Mouse (Mus musculus) CH12.LX (cell line): ENCODE results near the gene 4930523C07Rik. TPM values are rescaled to one million over a fixed set of nuclear protein-coding genes. Genes with fewer than 3 reads are reported as not detected.

Source experiments
- DNase-seq: peaks from one replicate; pipeline ENCODE4 v3.0.0-alpha.2; 2013; ENCODE audit errors: extremely low read depth
- H3K27ac ChIP-seq: 2 replicates; pipeline ENCODE4 v1.5.1; 2012; ENCODE audit warnings: low read depth, mild to moderate bottlenecking, control low read depth, moderate library complexity; ENCODE audit not compliant: insufficient read depth
- H3K27me3 ChIP-seq: replicated peaks from 2 replicates; pipeline ENCODE3; 2012; ENCODE audit warnings: inconsistent platforms
- H3K36me3 ChIP-seq, 2 experiments: replicated peaks in 1 of 2; 2 replicates each; pipeline versions ENCODE3 to v1.6.1; 2012; ENCODE audit warnings: inconsistent platforms in 1 of 2, low read length in 1 of 2, mild to moderate bottlenecking in 1 of 2, mixed read lengths in 1 of 2, moderate library complexity in 1 of 2; ENCODE audit not compliant: control insufficient read depth in 1 of 2, insufficient read depth in 1 of 2
- H3K4me1 ChIP-seq, 2 experiments: 2 replicates each; pipeline ENCODE4 v1.6.1; 2012; ENCODE audit warnings: inconsistent platforms in 1 of 2, moderate library complexity in 1 of 2; ENCODE audit not compliant: insufficient read depth in 2 of 2, control insufficient read depth in 1 of 2
- H3K4me2 ChIP-seq: 2 replicates; pipeline ENCODE4 v1.6.1; 2012; ENCODE audit warnings: low read depth, mild to moderate bottlenecking, control low read depth; ENCODE audit not compliant: poor library complexity, insufficient read depth, severe bottlenecking
- H3K4me3 ChIP-seq, 3 experiments: fragments of 150-350 bp in 1 of 3; sonication (generic) in 1 of 3; replicated peaks in 1 of 3; 2 replicates each; pipeline versions ENCODE3 to v1.5.1; 2011 to 2012; ENCODE audit warnings: low read depth in 2 of 3, low read length in 2 of 3, mild to moderate bottlenecking in 2 of 3, moderate library complexity in 2 of 3, control low read depth in 1 of 3, improper control_type of control experiment in 1 of 3, inconsistent platforms in 1 of 3, mixed read lengths in 1 of 3; ENCODE audit not compliant: poor library complexity in 1 of 3
- H3K79me2 ChIP-seq: replicated peaks from 2 replicates; pipeline ENCODE4 v1.6.1; 2012; ENCODE audit warnings: mild to moderate bottlenecking, moderate library complexity; ENCODE audit not compliant: control insufficient read depth, poor library complexity, insufficient read depth, severe bottlenecking; ENCODE audit errors: extremely low read depth
- H3K9ac ChIP-seq: 2 replicates; pipeline ENCODE4 v1.6.1; 2012; ENCODE audit warnings: low read depth, mild to moderate bottlenecking, control low read depth, moderate library complexity; ENCODE audit not compliant: insufficient read depth
- H3K9me3 ChIP-seq: replicated peaks from 2 replicates; pipeline ENCODE3; 2012; ENCODE audit warnings: low read length, inconsistent platforms, mixed read lengths
- CHD1 ChIP-seq: IDR thresholded peaks from 2 replicates; pipeline ENCODE4 v1.6.1; 2012; ENCODE audit warnings: low read depth, low read length, improper control_type of control experiment, inconsistent platforms
- CTCF ChIP-seq, 2 experiments: IDR thresholded peaks in 1 of 2; conservative IDR thresholded peaks in 1 of 2; 2 replicates each; pipeline ENCODE4 v1.5.1; 2011 to 2012; ENCODE audit warnings: low read depth in 2 of 2, low read length in 2 of 2, improper control_type of control experiment in 1 of 2, inconsistent platforms in 1 of 2, mild to moderate bottlenecking in 1 of 2, moderate library complexity in 1 of 2
- E2F4 ChIP-seq: IDR thresholded peaks from 2 replicates; pipeline ENCODE4 v1.6.1; 2011; ENCODE audit warnings: low read depth, low read length, improper control_type of control experiment; ENCODE audit not compliant: insufficient replicate concordance
- ELF1 ChIP-seq: IDR thresholded peaks from 2 replicates; pipeline ENCODE4 v1.6.1; 2014; ENCODE audit warnings: low read depth, mild to moderate bottlenecking, inconsistent platforms, low read length, improper control_type of control experiment
- ETS1 ChIP-seq: conservative IDR thresholded peaks from 2 replicates; pipeline ENCODE4 v1.6.1; 2012; ENCODE audit warnings: low read depth, mild to moderate bottlenecking, inconsistent platforms, low read length, improper control_type of control experiment, moderate library complexity
- GABPA ChIP-seq: IDR thresholded peaks from 2 replicates; pipeline ENCODE4 v1.6.1; 2012; ENCODE audit warnings: low read depth, low read length, improper control_type of control experiment, inconsistent platforms; ENCODE audit not compliant: insufficient replicate concordance
- HCFC1 ChIP-seq: IDR thresholded peaks from 2 replicates; pipeline ENCODE4 v1.6.1; 2012; ENCODE audit warnings: low read depth, mild to moderate bottlenecking, inconsistent platforms, low read length, improper control_type of control experiment
- JUND ChIP-seq: conservative IDR thresholded peaks from 2 replicates; pipeline ENCODE4 v1.6.1; 2011; ENCODE audit warnings: low read depth, low read length, improper control_type of control experiment
- MAFK ChIP-seq: IDR thresholded peaks from 2 replicates; pipeline ENCODE4 v1.6.1; 2011; ENCODE audit warnings: low read length, improper control_type of control experiment; ENCODE audit not compliant: insufficient replicate concordance
- MAX ChIP-seq: IDR thresholded peaks from 2 replicates; pipeline ENCODE4 v1.6.1; 2011; ENCODE audit warnings: low read length, improper control_type of control experiment
- MAZ ChIP-seq: IDR thresholded peaks from 2 replicates; pipeline ENCODE4 v1.6.1; 2012; ENCODE audit warnings: low read depth, mild to moderate bottlenecking, inconsistent platforms, low read length, improper control_type of control experiment, moderate library complexity
- NELFE ChIP-seq: IDR thresholded peaks from 2 replicates; pipeline ENCODE4 v1.6.1; 2011; ENCODE audit warnings: low read depth, low read length, improper control_type of control experiment
- PAX5 ChIP-seq: IDR thresholded peaks from 2 replicates; pipeline ENCODE4 v1.6.1; 2012; ENCODE audit warnings: low read length, inconsistent platforms, mixed read lengths
- RAD21 ChIP-seq: IDR thresholded peaks from 2 replicates; pipeline ENCODE4 v1.6.1; 2011; ENCODE audit warnings: low read depth, mild to moderate bottlenecking, low read length, improper control_type of control experiment, moderate library complexity
- RCOR1 ChIP-seq: conservative IDR thresholded peaks from 2 replicates; pipeline ENCODE4 v1.6.1; 2012; ENCODE audit warnings: low read depth, mild to moderate bottlenecking, inconsistent platforms, low read length, improper control_type of control experiment
- SIN3A ChIP-seq: IDR thresholded peaks from 2 replicates; pipeline ENCODE4 v1.6.1; 2012; ENCODE audit warnings: low read length, improper control_type of control experiment, inconsistent platforms
- SMC3 ChIP-seq: IDR thresholded peaks from 2 replicates; pipeline ENCODE4 v1.6.1; 2011; ENCODE audit warnings: low read depth, low read length, improper control_type of control experiment
- UBTF ChIP-seq: IDR thresholded peaks from 2 replicates; pipeline ENCODE4 v1.6.1; 2012; ENCODE audit warnings: low read depth, mild to moderate bottlenecking, inconsistent platforms, low read length, improper control_type of control experiment, moderate library complexity
- USF1 ChIP-seq: IDR thresholded peaks from 2 replicates; pipeline ENCODE4 v1.6.1; 2014; ENCODE audit warnings: low read depth, mild to moderate bottlenecking, inconsistent platforms, low read length, improper control_type of control experiment
- ZC3H11A ChIP-seq: IDR thresholded peaks from 2 replicates; pipeline ENCODE4 v1.6.1; 2012; ENCODE audit warnings: low read depth, mild to moderate bottlenecking, inconsistent platforms, low read length, improper control_type of control experiment
- ZKSCAN1 ChIP-seq: IDR thresholded peaks from 2 replicates; pipeline ENCODE4 v1.6.1; 2012; ENCODE audit warnings: low read depth, inconsistent platforms, low read length, improper control_type of control experiment, borderline replicate concordance
- ZNF384 ChIP-seq: IDR thresholded peaks from 2 replicates; pipeline ENCODE4 v1.6.1; 2012; ENCODE audit warnings: low read depth, low read length, improper control_type of control experiment, inconsistent platforms
- dilution Hi-C: fragments of 300-500 bp; cut with MboI; formaldehyde crosslinking; loops from 2 replicates; pipeline ENCODE4 v1.14.3; 2020; ENCODE audit warnings: low sequenced_read_pairs; ENCODE audit not compliant: extremely low pct_unique_long_range_greater_than_20kb, extremely low pct_ligation_motif_present
- in situ Hi-C: fragments of 300-500 bp; cut with MboI; formaldehyde crosslinking; loops from 3 replicates; pipeline ENCODE4 v1.14.3; 2019; ENCODE audit warnings: low sequenced_read_pairs, low pct_ligation_motif_present, low pct_unique_long_range_greater_than_20kb, mixed read lengths
- polyA plus RNA-seq: library from polyadenylated mRNA; unstranded; fragments of >175 nt; gene quantifications from 2 replicates; pipeline ENCODE4 v1.2.1, GENCODE M21; 2012; ENCODE audit warnings: low read depth; ENCODE audit not compliant: insufficient read length
- total RNA-seq, 2 experiments: library from RNA; depleted of rRNA; stranded (reverse); fragments of 300-350 nt in 1 of 2; fragments of >200 nt in 1 of 2; gene quantifications; 2 replicates each; pipeline ENCODE4 v1.2.3; 2012 to 2014

The 4930523C07Rik gene
- total and polyA plus RNA-seq, 3 experiments, result 13.1 to 28.2 (median 18.0) TPM

- DNase-seq, result peak; percentile 71
- peaks cover 8% of the 10 kb centered on the region for H3K27me3 ChIP-seq
- TF ChIP-seq ZKSCAN1, result no peak
- TF ChIP-seq CHD1, result no peak
- no peak for TF ChIP-seq GABPA
- peak; percentile 46; the same call in 1 of the 2 replicates for TF ChIP-seq ZC3H11A
- no peak for TF ChIP-seq JUND
- TF ChIP-seq UBTF, result 0 out of 2 replicates have a peak, but pooled peaks have one; percentile 37
- no peak for TF ChIP-seq PAX5
- TF ChIP-seq RCOR1, result no peak
- TF ChIP-seq NELFE, result no peak
- no peak for TF ChIP-seq ZNF384
- peak; percentile 90 for TF ChIP-seq SMC3
- TF ChIP-seq CTCF (conservative IDR thresholded peaks at IDR 0.05 in 1 of 2, IDR thresholded peaks at IDR 0.05 in 1 of 2; ENCODE audit: low read depth in 2 of 2, low read length in 2 of 2), result peak; percentile 40 to 85; a peak in 3 of 4 replicates
- no peak for TF ChIP-seq MAX
- TF ChIP-seq MAZ, result no peak
- no peak for TF ChIP-seq SIN3A
- no peak for TF ChIP-seq USF1
- no peak for TF ChIP-seq ELF1
- TF ChIP-seq MAFK, result peak; percentile 69; the same call in 1 of the 2 replicates
- no peak for TF ChIP-seq HCFC1
- no peak for TF ChIP-seq E2F4
- TF ChIP-seq RAD21, result peak; percentile 81
- no peak for TF ChIP-seq ETS1
- peak overlapping the region; percentile 57 to 81 (median 63) for H3K4me3 ChIP-seq
- peak overlapping the region; percentile 96 for H3K4me2 ChIP-seq
- H3K9ac ChIP-seq, result peak overlapping the region; percentile 54
- peaks cover 0 to 2% of the 10 kb centered on the region in 2 experiments for H3K36me3 ChIP-seq
- dilution Hi-C loops, result no loop called here
- peaks cover 2 to 13% of the 10 kb centered on the region in 2 experiments; a peak in 2 of 4 replicates for H3K4me1 ChIP-seq
- no peaks in the 10 kb centered on the region for H3K79me2 ChIP-seq
- in situ Hi-C loops, result loop anchor here (5.0 kb wide), 1 partner anchor 83 kb away; no protein-coding TSS in a partner anchor
- H3K9me3 ChIP-seq, result no peaks in the 10 kb centered on the region
- H3K27ac ChIP-seq, result no peak overlapping the region
These were observed 55.6 kb downstream of the 4930523C07Rik start for GRCm38 (mm10) chr1:160099659-160100302.
